Mouse (Mus musculus) embryonic facial prominence, embryonic 12.5 days (tissue): ENCODE data around the gene Xpo5. TPM values are rescaled to one million over a fixed set of nuclear protein-coding genes. Genes with fewer than 3 reads are reported as not detected.
A peak's percentile ranks its signal among the peaks of the same experiment; 100 is the strongest.

ENCODE experiments used
- ATAC-seq: fragments of 200-750 bp; cut with Nextera tagmentation; 2 replicates; pipeline ENCODE4 v1.8.0; 2017; ENCODE audit not compliant: insufficient number of reproducible peaks, insufficient read depth, low FRiP score, low TSS enrichment
- H3K27ac ChIP-seq: fragments of 300-500 bp; sonication (generic); 2 replicates; pipeline ENCODE4 v1.5.1; 2016; ENCODE audit warnings: mild to moderate bottlenecking
- H3K27me3 ChIP-seq: fragments of 300-500 bp; sonication (generic); 2 replicates; pipeline ENCODE4 v1.6.1; 2016; ENCODE audit warnings: mild to moderate bottlenecking, moderate library complexity
- H3K36me3 ChIP-seq: fragments of 300-500 bp; sonication (generic); 2 replicates; pipeline ENCODE4 v1.6.1; 2016; ENCODE audit warnings: mild to moderate bottlenecking
- H3K4me1 ChIP-seq: fragments of 300-500 bp; sonication (generic); 2 replicates; pipeline ENCODE4 v1.6.1; 2016
- H3K4me2 ChIP-seq: fragments of 300-500 bp; sonication (generic); replicated peaks from 2 replicates; pipeline ENCODE4 v1.6.1; 2016; ENCODE audit warnings: mild to moderate bottlenecking, moderate library complexity
- H3K4me3 ChIP-seq: fragments of 300-500 bp; sonication (generic); 2 replicates; pipeline ENCODE4 v1.5.1; 2016; ENCODE audit warnings: mild to moderate bottlenecking
- H3K9ac ChIP-seq: fragments of 300-500 bp; sonication (generic); 2 replicates; pipeline ENCODE4 v1.6.1; 2016; ENCODE audit warnings: mild to moderate bottlenecking, moderate library complexity
- H3K9me3 ChIP-seq: fragments of 300-500 bp; sonication (generic); 2 replicates; pipeline ENCODE4 v1.6.1; 2016; ENCODE audit warnings: mild to moderate bottlenecking, moderate library complexity
- WGBS: fragments of 180-500 bp; shearing (Covaris S2); methylation state at CpG from one replicate; pipeline ENCODE4 v1.1.7; 2016; 5-methylcytosine and 5-hydroxymethylcytosine counted together
- polyA plus RNA-seq: library from polyadenylated mRNA; unstranded; fragments of >200 nt; fragmentation: Nextera tagmentation; extraction: Ambion mirVana; gene quantifications from 2 replicates; pipeline ENCODE4 v1.2.1, GENCODE M21; 2016

Xpo5 gene
- 56.3 and 57.3 TPM in 2 replicates for polyA plus RNA-seq

DNA sequence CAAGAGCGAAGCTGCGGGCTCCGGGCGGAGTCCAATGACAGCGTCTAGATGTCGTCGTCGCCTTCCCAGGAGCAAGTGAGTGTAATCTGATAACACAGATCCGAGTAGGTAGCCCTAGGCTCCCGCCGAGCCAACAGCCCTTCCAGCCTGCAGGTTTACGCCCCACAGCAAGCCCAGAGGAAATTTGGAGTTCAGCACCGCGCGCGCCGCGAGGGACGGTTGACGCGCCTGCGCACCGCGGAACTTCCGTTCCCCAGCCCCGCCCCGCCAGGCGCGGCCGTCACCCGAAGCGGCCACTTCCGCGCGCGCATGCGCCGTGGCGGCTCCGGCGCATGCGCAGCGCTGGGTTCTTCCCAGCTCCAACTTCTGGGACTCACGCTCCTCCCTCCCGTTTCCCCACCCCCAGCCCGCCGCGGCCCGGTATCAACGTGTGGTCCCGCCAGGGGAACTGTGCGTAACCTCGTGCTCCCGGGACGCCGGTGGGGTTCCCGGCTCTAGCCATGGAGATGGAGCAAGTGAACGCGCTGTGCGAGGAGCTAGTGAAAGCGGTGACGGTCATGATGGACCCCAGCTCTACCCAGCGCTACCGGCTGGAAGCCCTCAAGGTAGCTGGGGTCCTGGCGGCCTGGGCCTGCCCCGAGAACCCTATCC lies at the start of gene Xpo5, which contains the start of gene Polh:
Xpo5 (plus strand) TSS at position 362 of the 651 bp plus-strand sequence.
Polh (minus strand) TSS at position 225 of the 651 bp plus-strand sequence.
- peak; percentile 92 for ATAC-seq
- Histone ChIP-seq H3K4me1 (peaks cover 22% of the 10 kb centered on the region), H3K4me3 (peak within 1 kb of the TSS; percentile 88), H3K36me3 (peaks cover 35% of the 10 kb centered on the region), H3K9me3 (no peaks in the 10 kb centered on the region), H3K27me3 (no peaks in the 10 kb centered on the region), H3K4me2 (peak within 1 kb of the TSS; percentile 88), H3K27ac (peak within 1 kb of the TSS; percentile 82), H3K9ac (peak within 1 kb of the TSS; percentile 93)
- WGBS, result under 1% methylated on average over 66 of the region's 66 CpGs

DNA sequence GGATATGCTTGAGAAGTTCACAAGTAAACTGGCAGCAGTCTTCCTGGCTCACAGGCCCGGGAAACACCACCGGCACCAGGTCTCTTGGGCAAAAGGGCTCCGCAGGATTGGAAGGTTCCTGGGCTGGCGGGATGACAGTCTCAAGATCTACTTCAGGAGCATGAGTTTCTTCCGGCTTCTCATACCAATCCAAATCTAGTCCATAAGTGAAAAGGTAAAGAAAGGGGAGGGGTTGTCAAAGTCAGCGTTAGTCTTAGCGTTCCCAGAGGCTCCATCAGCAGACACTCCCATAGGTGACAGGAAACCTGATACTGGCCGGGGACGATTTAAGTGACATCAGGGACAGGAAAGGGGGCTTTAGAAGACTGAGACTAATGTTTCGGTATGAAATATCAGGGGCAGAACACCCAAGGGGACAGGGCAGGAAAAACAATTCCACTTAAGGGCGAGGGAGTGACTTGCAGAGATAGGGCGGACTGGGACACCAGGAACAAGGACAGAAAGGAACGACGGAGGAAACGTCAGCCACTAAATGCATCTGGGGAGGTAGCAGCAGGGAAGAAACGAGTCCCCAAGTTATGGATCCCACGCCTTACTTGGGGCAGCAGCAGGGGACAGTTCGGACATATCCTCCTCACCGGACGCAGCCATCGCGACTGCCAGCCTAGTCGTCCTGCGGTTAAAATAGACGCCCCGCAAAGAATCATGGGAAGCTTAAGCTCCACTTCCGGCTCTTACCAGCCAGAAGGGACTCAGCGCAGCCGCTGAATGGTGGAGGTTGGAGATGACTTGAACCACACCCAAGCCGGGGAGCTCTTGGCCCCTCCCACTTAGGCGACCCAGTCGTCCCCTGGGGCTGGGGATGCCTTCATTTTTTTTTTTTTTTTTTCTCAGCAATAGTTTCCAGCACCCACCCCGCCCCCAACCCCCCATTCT lies 49.5 kb upstream of the Xpo5 start, which contains the start of gene Mad2l1bp:
Mad2l1bp (minus strand) TSS at position 707 of the 936 bp plus-strand sequence.
- ATAC-seq, result peak; percentile 76
- H3K4me2 ChIP-seq, result peak within 1 kb of the TSS; percentile 95
- peaks cover 8% of the 10 kb centered on the region; the same call in 1 of the 2 replicates for H3K4me1 ChIP-seq
- H3K4me3 ChIP-seq, result peak within 1 kb of the TSS; percentile 64
- H3K36me3 ChIP-seq, result peaks cover 16% of the 10 kb centered on the region
- WGBS, result 4% methylated on average over 33 of the region's 33 CpGs
- peak within 1 kb of the TSS; percentile 69 for H3K27ac ChIP-seq
- peak within 1 kb of the TSS; percentile 73 for H3K9ac ChIP-seq
- no peaks in the 10 kb centered on the region for H3K9me3 ChIP-seq
- H3K27me3 ChIP-seq, result no peaks in the 10 kb centered on the region

DNA sequence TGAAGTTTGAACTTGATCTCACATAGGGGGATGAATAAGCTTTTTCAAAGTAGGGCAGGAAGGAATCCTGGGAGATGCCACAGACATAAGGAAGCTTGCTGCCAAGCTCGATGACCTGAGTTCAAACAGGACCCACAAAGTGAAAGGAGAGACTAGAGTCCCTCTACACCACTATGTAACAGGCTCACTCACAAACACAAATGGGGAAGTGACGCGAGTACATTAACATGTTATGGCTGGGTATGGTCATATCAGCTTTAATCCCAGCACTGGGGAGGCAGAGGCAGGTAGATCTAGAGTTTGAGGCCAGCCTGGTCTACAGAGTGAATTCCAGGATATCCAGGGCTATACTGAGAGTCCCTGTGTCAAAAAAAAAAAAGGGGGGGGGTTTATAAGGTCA lies 48.2 kb upstream of the Xpo5 start:
- Histone ChIP-seq H3K36me3 (peaks cover 4% of the 10 kb centered on the region; the same call in 1 of the 2 replicates), H3K9ac (no peak overlapping the region), H3K27me3 (no peaks in the 10 kb centered on the region), H3K4me1 (peaks cover 8% of the 10 kb centered on the region; the same call in 1 of the 2 replicates), H3K9me3 (no peaks in the 10 kb centered on the region), H3K4me2 (no peak overlapping the region), H3K4me3 (no peak overlapping the region), H3K27ac (no peak overlapping the region)
- no peak for ATAC-seq
- 92% methylated on average over 3 of the region's 3 CpGs for WGBS

DNA sequence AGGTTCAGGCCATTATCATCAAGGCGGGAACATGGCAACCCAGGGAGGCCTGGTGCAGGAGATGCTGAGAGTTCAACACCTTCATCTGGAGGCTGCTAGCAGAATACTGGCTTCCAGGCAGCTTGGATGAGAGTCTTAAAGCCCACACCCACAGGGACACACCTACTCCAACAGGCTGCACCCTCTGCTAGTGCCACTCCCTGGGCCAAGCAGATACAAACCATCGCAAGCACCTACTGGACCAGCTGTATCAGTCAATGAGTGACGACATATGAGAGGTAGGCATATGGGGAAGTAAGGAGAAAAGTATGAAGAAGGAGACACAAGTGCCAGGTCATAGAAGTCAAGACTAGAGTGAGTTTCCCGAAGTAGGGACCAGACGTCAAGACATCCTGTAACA lies 45.9 kb upstream of the Xpo5 start:
- WGBS, result 82% methylated on average over 5 of the region's 5 CpGs
- H3K27ac ChIP-seq, result no peak overlapping the region
- H3K9ac ChIP-seq, result no peak overlapping the region
- no peaks in the 10 kb centered on the region for H3K9me3 ChIP-seq
- no peaks in the 10 kb centered on the region for H3K36me3 ChIP-seq
- H3K27me3 ChIP-seq, result no peaks in the 10 kb centered on the region
- no peak overlapping the region for H3K4me2 ChIP-seq
- peaks cover 15% of the 10 kb centered on the region; the same call in 1 of the 2 replicates for H3K4me1 ChIP-seq
- no peak overlapping the region for H3K4me3 ChIP-seq
- ATAC-seq, result no peak

DNA sequence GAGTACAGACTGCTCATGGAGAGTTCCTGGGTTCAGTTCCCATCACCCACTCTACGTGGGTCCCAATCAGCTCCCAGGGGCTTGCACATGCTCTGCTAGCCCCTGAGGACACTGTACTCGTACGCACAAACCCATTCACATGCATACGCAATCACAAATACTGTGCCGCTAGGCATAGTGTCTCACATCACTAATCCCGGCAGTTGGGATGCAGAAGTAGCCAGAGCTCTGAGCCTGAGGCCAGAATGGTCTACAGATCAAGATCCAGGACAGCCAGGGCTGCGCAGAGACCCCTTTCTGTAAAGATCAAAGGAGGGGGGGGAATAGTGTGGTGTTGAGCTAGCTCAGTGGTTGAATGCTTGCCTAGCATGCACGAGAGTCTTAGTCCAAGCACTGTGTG lies 45.5 kb upstream of the Xpo5 start:
- H3K9ac ChIP-seq, result no peak overlapping the region
- H3K9me3 ChIP-seq, result no peaks in the 10 kb centered on the region
- 87% methylated on average over 8 of the region's 8 CpGs for WGBS
- H3K27me3 ChIP-seq, result no peaks in the 10 kb centered on the region
- peaks cover 20% of the 10 kb centered on the region; the same call in 1 of the 2 replicates for H3K4me1 ChIP-seq
- H3K4me2 ChIP-seq, result no peak overlapping the region
- no peaks in the 10 kb centered on the region for H3K36me3 ChIP-seq
- no peak for ATAC-seq
- H3K4me3 ChIP-seq, result no peak overlapping the region
- no peak overlapping the region for H3K27ac ChIP-seq

DNA sequence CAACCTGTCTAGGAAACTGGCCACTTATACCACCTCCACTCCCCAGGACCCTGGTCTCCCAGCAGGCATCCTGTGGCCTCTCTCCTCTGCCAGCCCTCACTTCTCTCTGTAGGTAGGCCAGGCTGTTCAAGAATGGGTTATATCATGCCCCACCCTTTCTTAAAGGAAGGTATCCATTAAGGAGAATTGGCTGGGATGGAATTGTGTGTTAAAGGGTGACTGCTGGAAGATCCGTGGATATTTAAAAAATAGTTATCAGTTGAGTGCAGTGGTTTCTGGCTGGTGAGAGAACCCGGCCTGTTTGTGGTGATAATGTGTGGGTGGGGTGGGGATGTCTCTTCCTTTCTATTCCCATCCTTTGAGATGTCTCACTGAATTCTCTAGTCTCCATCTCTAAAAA lies 43.3 kb upstream of the Xpo5 start:
- Histone ChIP-seq H3K9ac (no peak overlapping the region), H3K27me3 (no peaks in the 10 kb centered on the region), H3K27ac (0 out of 2 replicates have a peak overlapping the region, but pooled peaks have one; percentile 85), H3K4me3 (no peak overlapping the region), H3K4me1 (peaks cover 19% of the 10 kb centered on the region; the same call in 1 of the 2 replicates), H3K36me3 (peaks cover 9% of the 10 kb centered on the region), H3K9me3 (no peaks in the 10 kb centered on the region), H3K4me2 (no peak overlapping the region)
- ATAC-seq, result no peak
- 61% methylated on average over 2 of the region's 2 CpGs for WGBS

DNA sequence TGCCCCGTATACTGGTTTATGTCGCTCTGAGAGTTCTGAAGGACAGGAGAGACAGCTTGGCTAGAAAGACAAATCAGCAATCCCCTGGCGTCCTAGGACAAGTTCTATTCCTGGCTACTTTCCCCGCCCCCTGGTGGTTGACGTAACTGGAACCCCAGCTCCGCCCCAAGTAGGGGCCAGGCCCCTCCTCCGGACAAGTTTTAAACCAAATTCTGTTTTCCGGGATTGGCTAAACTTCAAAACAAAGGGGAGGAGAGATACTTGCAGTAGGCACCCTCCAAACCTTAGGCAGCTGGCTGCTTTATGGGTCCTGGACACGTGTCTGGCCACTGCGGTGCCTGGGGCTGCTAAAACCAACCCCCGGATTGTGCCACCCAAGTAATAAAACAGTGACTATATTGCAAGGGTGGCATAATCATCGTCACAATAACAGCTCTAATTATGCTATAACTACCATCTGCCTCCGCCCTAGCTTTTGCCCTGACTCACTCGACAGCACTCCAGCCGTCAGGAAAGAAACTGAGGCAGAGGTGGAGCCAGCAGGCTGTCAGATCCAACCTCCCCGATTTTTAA lies 42.4 kb upstream of the Xpo5 start:
- Histone ChIP-seq H3K36me3 (peaks cover 17% of the 10 kb centered on the region), H3K27me3 (no peaks in the 10 kb centered on the region), H3K9ac (peak overlapping the region; percentile 49), H3K4me1 (peaks cover 19% of the 10 kb centered on the region; the same call in 1 of the 2 replicates), H3K9me3 (no peaks in the 10 kb centered on the region), H3K4me3 (peak overlapping the region; percentile 80), H3K27ac (peak overlapping the region; percentile 85), H3K4me2 (peak overlapping the region; percentile 83)
- peak; percentile 79 for ATAC-seq
- under 1% methylated on average over 16 of the region's 16 CpGs for WGBS

DNA sequence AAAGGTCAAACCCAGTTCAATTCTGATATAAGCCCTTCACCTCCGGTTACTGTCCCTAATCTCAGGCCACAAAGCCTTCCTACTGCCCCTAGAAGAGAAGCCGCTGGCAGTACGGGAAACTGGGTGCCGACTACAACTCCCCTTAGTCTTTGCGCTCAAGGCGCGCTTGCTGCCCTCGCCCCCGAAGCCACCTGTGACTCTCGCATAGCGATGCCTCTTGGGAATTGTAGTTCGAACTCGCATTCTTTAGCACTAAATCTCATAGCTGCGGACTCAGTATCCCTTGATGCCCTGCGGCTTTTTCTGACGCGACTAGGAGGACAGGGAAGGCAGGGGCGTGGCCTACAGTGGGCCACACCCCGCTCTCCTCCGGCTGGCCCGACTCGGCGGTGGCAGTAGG lies 41.9 kb upstream of the Xpo5 start, which contains the start of gene Gtpbp2:
Gtpbp2 (plus strand) TSS at position 347 of the 400 bp plus-strand sequence.
- Histone ChIP-seq H3K4me1 (peaks cover 19% of the 10 kb centered on the region; the same call in 1 of the 2 replicates), H3K9ac (peak within 1 kb of the TSS; percentile 79), H3K9me3 (no peaks in the 10 kb centered on the region), H3K27ac (peak within 1 kb of the TSS; percentile 85), H3K27me3 (no peaks in the 10 kb centered on the region), H3K4me2 (peak within 1 kb of the TSS; percentile 83), H3K4me3 (peak within 1 kb of the TSS; percentile 80), H3K36me3 (peaks cover 22% of the 10 kb centered on the region)
- peak; percentile 92 for ATAC-seq
- WGBS, result under 1% methylated on average over 23 of the region's 23 CpGs

DNA sequence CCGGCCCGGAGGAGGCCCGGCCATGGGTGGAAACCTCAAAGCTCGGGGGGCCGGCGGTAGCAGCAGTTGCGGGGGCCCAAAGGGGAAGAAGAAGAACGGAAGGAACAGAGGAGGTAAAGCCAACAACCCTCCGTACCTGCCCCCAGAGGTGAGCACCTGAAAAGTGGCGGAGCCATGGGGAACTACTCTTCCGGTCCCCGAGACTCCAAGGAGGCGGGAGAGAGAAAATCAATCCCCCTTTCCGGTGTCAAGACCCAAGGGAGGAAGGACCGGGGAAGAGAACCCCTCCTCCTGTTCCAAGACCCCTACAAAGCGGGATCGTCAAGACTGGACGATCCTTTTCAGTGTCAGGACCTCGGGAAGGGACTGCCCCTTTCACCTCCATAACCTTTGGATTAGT lies 41.4 kb upstream of the Xpo5 start:
- peak overlapping the region; percentile 83 for H3K4me2 ChIP-seq
- peak; percentile 9; the same call in 1 of the 2 replicates for ATAC-seq
- H3K9ac ChIP-seq, result peak overlapping the region; percentile 79
- H3K27ac ChIP-seq, result peak overlapping the region; percentile 85
- no peaks in the 10 kb centered on the region for H3K27me3 ChIP-seq
- H3K36me3 ChIP-seq, result peaks cover 27% of the 10 kb centered on the region
- peak overlapping the region; percentile 80 for H3K4me3 ChIP-seq
- peaks cover 19% of the 10 kb centered on the region; the same call in 1 of the 2 replicates for H3K4me1 ChIP-seq
- WGBS, result under 1% methylated on average over 19 of the region's 19 CpGs
- no peaks in the 10 kb centered on the region for H3K9me3 ChIP-seq

DNA sequence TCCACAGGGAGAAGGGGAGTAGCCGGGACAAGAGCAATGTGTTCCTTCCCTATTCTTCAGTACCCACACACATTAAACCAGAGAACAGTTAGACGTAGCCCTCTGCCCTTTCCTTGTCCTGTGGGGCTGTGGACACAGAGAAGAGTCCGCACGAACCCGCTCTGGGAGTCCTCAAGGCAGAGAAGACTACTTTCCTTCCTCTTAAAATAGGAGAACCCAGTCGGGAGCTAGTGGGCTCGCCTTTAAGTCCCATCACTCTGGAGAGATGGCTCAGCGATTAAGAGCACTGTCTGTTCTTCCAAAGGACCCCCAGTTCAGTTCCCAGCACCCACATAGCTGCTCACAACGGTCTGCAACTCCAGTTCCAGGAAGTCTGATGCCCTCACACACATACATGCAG lies 40.9 kb upstream of the Xpo5 start:
- H3K36me3 ChIP-seq, result peaks cover 33% of the 10 kb centered on the region

DNA sequence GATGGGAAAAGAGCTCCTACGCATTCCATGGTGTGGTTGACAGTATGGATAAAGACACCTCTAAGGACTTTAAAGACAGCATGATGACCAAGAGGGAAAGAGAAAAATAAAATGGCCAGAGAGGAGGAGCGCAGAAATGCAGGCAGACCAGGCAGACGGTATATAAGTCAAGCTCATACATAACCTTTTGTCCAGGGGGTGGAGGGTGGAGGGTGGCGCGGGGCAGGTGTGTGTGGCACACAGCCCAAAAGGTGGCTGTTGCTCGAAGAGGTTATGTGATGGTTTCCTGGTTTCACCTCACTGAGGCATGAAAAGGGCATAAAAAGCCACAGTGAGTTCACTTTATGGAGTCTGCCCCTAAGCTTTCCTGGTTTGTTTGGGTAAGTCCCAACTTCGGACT lies 40.0 kb upstream of the Xpo5 start:
- ATAC-seq, result no peak
- Histone ChIP-seq H3K4me3 (no peak overlapping the region), H3K4me2 (0 out of 2 replicates have a peak overlapping the region, but pooled peaks have one; percentile 83), H3K4me1 (peaks cover 19% of the 10 kb centered on the region; the same call in 1 of the 2 replicates), H3K27ac (no peak overlapping the region), H3K9me3 (no peaks in the 10 kb centered on the region), H3K9ac (no peak overlapping the region), H3K27me3 (no peaks in the 10 kb centered on the region), H3K36me3 (peaks cover 41% of the 10 kb centered on the region)
- WGBS, result 94% methylated on average over 7 of the region's 7 CpGs

More for the DNA sequence above, 40.9 kb upstream of the Xpo5 start:
- Histone ChIP-seq H3K9me3 (no peaks in the 10 kb centered on the region), H3K27ac (0 out of 2 replicates have a peak overlapping the region, but pooled peaks have one; percentile 85), H3K27me3 (no peaks in the 10 kb centered on the region), H3K4me2 (peak overlapping the region; percentile 83), H3K4me3 (peak overlapping the region; percentile 80), H3K9ac (peak overlapping the region; percentile 79), H3K4me1 (peaks cover 19% of the 10 kb centered on the region; the same call in 1 of the 2 replicates)
- 49% methylated on average over 9 of the region's 9 CpGs for WGBS
- ATAC-seq, result no peak
